Mouse (Mus musculus): ENCODE results near the gene Gm19345.

Gm19345 gene

GRCm38 (mm10) chr7:19871943-19872601, 20.3 kb downstream of the Gm19345 start:
- no peak for DNase-seq (ENCODE audit: low read depth)

- DNase-seq (ENCODE audit: low read depth), result no peak
These were observed 24.3 kb downstream of the Gm19345 start for GRCm38 (mm10) chr7:19875948-19876682.

DNA sequence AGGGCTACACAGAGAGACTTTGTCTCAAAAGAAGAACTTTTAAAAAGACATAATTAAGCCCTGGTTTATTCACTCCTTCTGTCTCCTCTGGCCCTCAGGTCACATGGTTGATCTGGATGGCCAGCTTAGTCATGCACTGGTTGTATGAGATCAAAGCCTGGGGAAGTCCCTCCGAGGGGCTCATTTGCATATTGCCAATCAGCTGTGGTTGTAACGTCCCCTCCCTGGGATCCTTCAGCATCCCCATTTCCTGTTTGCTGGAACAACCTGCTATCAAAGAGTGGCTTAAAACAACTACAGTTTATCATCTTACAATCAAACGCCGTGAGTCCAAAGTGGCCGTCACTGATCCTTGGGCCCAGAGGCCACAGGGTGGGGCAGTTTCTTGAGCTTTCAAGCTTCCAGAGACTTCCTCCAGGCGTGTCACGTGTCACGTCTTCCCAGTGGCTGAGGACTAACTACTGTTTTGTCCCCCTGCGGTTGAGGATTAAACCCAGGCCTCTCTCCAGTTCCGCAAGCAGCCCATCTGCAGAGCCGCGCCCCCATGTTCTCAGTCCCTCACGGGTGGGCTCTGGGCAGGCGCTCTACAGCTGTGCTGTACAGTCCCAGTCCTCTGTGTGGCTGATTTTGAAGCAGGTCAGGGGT, 25.1 kb downstream of the Gm19345 start:
- DNase-seq (ENCODE audit: low read depth), result no peak

- DNase-seq (ENCODE audit: low read depth), result no peak
These were observed 29.0 kb downstream of the Gm19345 start for GRCm38 (mm10) chr7:19880754-19881153.

- no peak for DNase-seq (ENCODE audit: low read depth)
These were observed 36.0 kb downstream of the Gm19345 start, which contains the start of gene Ceacam19 for GRCm38 (mm10) chr7:19887849-19888248. Gene Ceacam19, minus strand, starts transcription at chr7:19887965.

DNA sequence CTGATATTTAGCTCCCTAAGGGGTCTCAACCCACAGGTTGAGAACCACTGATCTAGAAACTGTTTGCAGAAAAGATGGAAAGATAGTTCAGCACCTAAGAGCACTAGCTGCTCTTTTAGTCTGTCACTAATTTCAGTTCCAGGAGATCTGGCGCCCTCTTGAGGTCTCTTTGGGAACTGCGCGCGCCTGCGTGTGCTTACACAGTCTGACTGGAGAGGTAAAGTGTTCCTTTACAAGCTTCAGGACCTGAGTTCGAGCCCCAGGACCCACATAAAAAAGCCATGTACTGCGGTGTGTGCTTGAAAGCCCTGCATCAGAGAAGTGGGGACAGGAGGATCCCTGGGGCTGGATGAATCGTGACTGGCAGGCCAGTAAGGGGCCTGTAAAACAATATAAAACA, 38.1 kb downstream of the Gm19345 start:
- no peak for DNase-seq (ENCODE audit: low read depth)

Measured in fibroblast of lung, adult 2 months (primary cell).